In the genomic region with DNA sequence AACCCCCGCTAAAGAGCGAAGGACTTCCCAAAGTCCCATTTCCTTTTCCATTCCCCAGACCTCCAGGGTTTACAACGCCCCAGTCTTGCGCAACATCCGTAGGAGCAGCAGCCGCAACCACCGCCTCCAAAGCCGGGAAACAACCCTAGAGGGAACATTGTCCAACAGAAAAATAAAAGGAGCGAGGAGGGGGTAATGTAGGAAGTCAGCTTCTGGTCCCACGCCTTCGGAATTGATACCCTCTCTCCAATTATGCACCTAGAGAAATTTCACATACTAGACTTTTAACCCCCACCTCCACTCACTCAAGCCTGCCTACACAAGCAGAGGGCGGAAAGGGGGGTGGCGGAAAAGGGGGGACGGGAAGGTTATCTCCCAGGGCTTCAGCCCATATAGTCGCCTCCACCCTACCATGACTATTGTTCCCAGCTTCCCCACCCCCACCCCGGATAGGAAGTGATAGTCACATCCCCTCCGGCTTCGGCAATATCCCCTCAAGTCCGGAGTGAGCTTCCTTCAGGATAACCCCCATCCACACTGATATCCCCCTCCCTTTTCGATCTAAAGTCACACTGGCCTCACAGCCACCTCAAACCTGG, we compare ENCODE assay signal across 8 mouse cellular contexts. TPM values are rescaled to one million over a fixed set of nuclear protein-coding genes. Genes with fewer than 3 reads are reported as not detected.
DNase-seq lines count a peak whose midpoint lies in the region; ATAC-seq and TF ChIP-seq lines count a peak whose summit lies in the region.

No protein-coding gene starts in this region.

- peak overlapping the region; percentile 97 to 99 for H3K27ac ChIP-seq in heart, embryonic 14.5 days (replicated peaks in 1 of 2; ENCODE audit: control insufficient read depth in 1 of 2, insufficient read depth in 1 of 2, low read depth in 2 of 2, low read length in 2 of 2)
- H3K27ac ChIP-seq in kidney, postnatal 0 days: peak overlapping the region; percentile 99
- H3K27ac ChIP-seq in liver, embryonic 14.5 days: peak overlapping the region; percentile 88
- peak overlapping the region; percentile 100 for H3K27ac ChIP-seq in neural tube, embryonic 11.5 days (ENCODE audit: low read depth, low read length)
- H3K27ac ChIP-seq in testis, adult 2 months (ENCODE audit: control insufficient read depth, insufficient read depth, low read depth, low read length): peak overlapping the region; percentile 81

- H3K4me2 ChIP-seq in heart, embryonic 14.5 days (ENCODE audit: low read length): peak overlapping the region; percentile 73
- H3K4me2 ChIP-seq in kidney, postnatal 0 days (ENCODE audit: low read length): peak overlapping the region; percentile 72
- H3K4me2 ChIP-seq in liver, embryonic 14.5 days (ENCODE audit: low read depth): peak overlapping the region; percentile 85
- peak overlapping the region; percentile 38 for H3K4me2 ChIP-seq in neural tube, embryonic 11.5 days (ENCODE audit: low read depth)

- TF ChIP-seq POLR2A in testis, adult 2 months (IDR thresholded peaks at IDR 0.05; ENCODE audit: control insufficient read depth, low read depth, low read length): no peak

- WGBS in heart, embryonic 14.5 days: 1% methylated on average over 20 of the region's 20 CpGs
- WGBS in kidney, postnatal 0 days: under 1% methylated on average over 20 of the region's 20 CpGs
- under 1% methylated on average over 20 of the region's 20 CpGs for WGBS in liver, embryonic 14.5 days (ENCODE audit: insufficient replicate concordance)
- WGBS in neural tube, embryonic 11.5 days: under 1% methylated on average over 20 of the region's 20 CpGs

- H3K36me3 ChIP-seq in E14TG2a.4 (ENCODE audit: insufficient read depth, low read length): no peaks in the 10 kb centered on the region
- no peaks in the 10 kb centered on the region for H3K36me3 ChIP-seq in heart, embryonic 14.5 days (ENCODE audit: control insufficient read depth, insufficient read depth, low read length)
- no peaks in the 10 kb centered on the region for H3K36me3 ChIP-seq in kidney, postnatal 0 days (ENCODE audit: insufficient read depth, low read length)
- no peaks in the 10 kb centered on the region for H3K36me3 ChIP-seq in liver, embryonic 14.5 days (replicated peaks; ENCODE audit: control insufficient read depth, insufficient read depth, low read depth)
- no peaks in the 10 kb centered on the region for H3K36me3 ChIP-seq in neural tube, embryonic 11.5 days (ENCODE audit: control insufficient read depth, insufficient read depth, low read length)
- no peaks in the 10 kb centered on the region for H3K36me3 ChIP-seq in testis, adult 2 months (ENCODE audit: control insufficient read depth, insufficient read depth, low read length)

- no peak for TF ChIP-seq EP300 in liver, embryonic 14.5 days (IDR thresholded peaks at IDR 0.05; ENCODE audit: low read depth)

- no peak for TF ChIP-seq CTCF in E14TG2a.4 (conservative IDR thresholded peaks at IDR 0.05; ENCODE audit: low read length)
- no peak for TF ChIP-seq CTCF in kidney, postnatal 0 days (IDR thresholded peaks at IDR 0.05; ENCODE audit: low read depth)
- no peak for TF ChIP-seq CTCF in liver, embryonic 14.5 days (IDR thresholded peaks at IDR 0.05; ENCODE audit: low read depth)
- no peak for TF ChIP-seq CTCF in testis, adult 2 months (IDR thresholded peaks at IDR 0.05; ENCODE audit: control insufficient read depth, insufficient read depth, insufficient replicate concordance, low read depth, low read length)

- H3K9me3 ChIP-seq in E14TG2a.4 (ENCODE audit: low read length): no peaks in the 10 kb centered on the region
- H3K9me3 ChIP-seq in heart, embryonic 14.5 days (ENCODE audit: control insufficient read depth, low read length): no peaks in the 10 kb centered on the region
- no peaks in the 10 kb centered on the region for H3K9me3 ChIP-seq in kidney, postnatal 0 days (replicated peaks; ENCODE audit: low read length)
- H3K9me3 ChIP-seq in liver, embryonic 14.5 days (ENCODE audit: control insufficient read depth, low read length): no peaks in the 10 kb centered on the region
- H3K9me3 ChIP-seq in neural tube, embryonic 11.5 days (ENCODE audit: control insufficient read depth, low read length): no peaks in the 10 kb centered on the region

- peaks cover 38% of the 10 kb centered on the region for H3K4me1 ChIP-seq in E14TG2a.4 (replicated peaks; ENCODE audit: low read depth, low read length)
- H3K4me1 ChIP-seq in heart, embryonic 14.5 days (ENCODE audit: control insufficient read depth in 2 of 2, insufficient read depth in 2 of 2, low read length in 2 of 2): peaks cover 2 to 23% of the 10 kb centered on the region in 2 experiments
- no peaks in the 10 kb centered on the region for H3K4me1 ChIP-seq in kidney, postnatal 0 days (replicated peaks; ENCODE audit: insufficient read depth, low read length)
- peaks cover 31% of the 10 kb centered on the region in 2 experiments for H3K4me1 ChIP-seq in liver, embryonic 14.5 days (replicated peaks; ENCODE audit: control insufficient read depth in 2 of 2, insufficient read depth in 2 of 2, low read length in 1 of 2)
- peaks cover 5% of the 10 kb centered on the region; the same call in 1 of the 2 replicates for H3K4me1 ChIP-seq in neural tube, embryonic 11.5 days (ENCODE audit: control insufficient read depth, insufficient read depth, low read length)
- peaks cover 8% of the 10 kb centered on the region for H3K4me1 ChIP-seq in testis, adult 2 months (ENCODE audit: control insufficient read depth, insufficient read depth, low read length)

- H3K9ac ChIP-seq in heart, embryonic 14.5 days (ENCODE audit: low read length): peak overlapping the region; percentile 99
- peak overlapping the region; percentile 97 for H3K9ac ChIP-seq in kidney, postnatal 0 days (ENCODE audit: low read depth, low read length)
- H3K9ac ChIP-seq in liver, embryonic 14.5 days (replicated peaks): peak overlapping the region; percentile 99
- peak overlapping the region; percentile 98 for H3K9ac ChIP-seq in neural tube, embryonic 11.5 days (ENCODE audit: low read length)

- peak overlapping the region; percentile 93 for H3K4me3 ChIP-seq in E14TG2a.4 (replicated peaks; ENCODE audit: low read length)
- peak overlapping the region; percentile 96 to 98 for H3K4me3 ChIP-seq in heart, embryonic 14.5 days (ENCODE audit: control insufficient read depth in 1 of 2, insufficient read depth in 1 of 2, low read depth in 1 of 2, low read length in 2 of 2)
- H3K4me3 ChIP-seq in kidney, postnatal 0 days (replicated peaks; ENCODE audit: low read depth, low read length): peak overlapping the region; percentile 96
- peak overlapping the region; percentile 97 to 100 for H3K4me3 ChIP-seq in liver, embryonic 14.5 days (ENCODE audit: insufficient read depth in 1 of 2, low read depth in 2 of 2, low read length in 2 of 2)
- H3K4me3 ChIP-seq in neural tube, embryonic 11.5 days (ENCODE audit: low read depth, low read length): peak overlapping the region; percentile 93
- H3K4me3 ChIP-seq in testis, adult 2 months (ENCODE audit: control insufficient read depth, low read depth, low read length): peak overlapping the region; percentile 89

- DNase-seq in c-Kit-negative CD71-positive TER-119-positive erythroid progenitor cells, embryonic 14.5 days (ENCODE audit: low read depth, low spot score): peak; percentile 37
- peak; percentile 47 for DNase-seq in fat pad, adult 2 months (ENCODE audit: extremely low read depth, low read depth, low spot score)
- DNase-seq in kidney, postnatal 0 days (ENCODE audit: low spot score): peak; percentile 92
- DNase-seq in liver, embryonic 14.5 days (ENCODE audit: low read depth in 3 of 3, low spot score in 3 of 3): peak in 2 of 3 experiments; percentile 50 to 51
- peak; percentile 76 for DNase-seq in neural tube, embryonic 11.5 days (ENCODE audit: low spot score)

- peak; percentile 42 for ATAC-seq in heart, embryonic 14.5 days (ENCODE audit: insufficient number of reproducible peaks, insufficient read depth, low FRiP score, low read depth)
- ATAC-seq in kidney, postnatal 0 days (replicated peaks; ENCODE audit: low FRiP score, low read depth): peak; percentile 4; the same call in 1 of the 2 replicates
- peak; percentile 11; the same call in 1 of the 2 replicates for ATAC-seq in liver, embryonic 14.5 days (ENCODE audit: insufficient read depth)
- ATAC-seq in neural tube, embryonic 11.5 days (ENCODE audit: insufficient read depth, low FRiP score, low TSS enrichment): peak; percentile 14

- H3K27me3 ChIP-seq in E14TG2a.4 (ENCODE audit: insufficient read depth, low read length): no peaks in the 10 kb centered on the region
- no peaks in the 10 kb centered on the region for H3K27me3 ChIP-seq in heart, embryonic 14.5 days (ENCODE audit: control insufficient read depth, insufficient read depth, low read length)
- H3K27me3 ChIP-seq in kidney, postnatal 0 days (ENCODE audit: insufficient read depth, low read length): no peaks in the 10 kb centered on the region
- no peaks in the 10 kb centered on the region for H3K27me3 ChIP-seq in liver, embryonic 14.5 days (ENCODE audit: control insufficient read depth, insufficient read depth, low read length)
- H3K27me3 ChIP-seq in neural tube, embryonic 11.5 days (ENCODE audit: control insufficient read depth, insufficient read depth, low read length): no peaks in the 10 kb centered on the region
- no peaks in the 10 kb centered on the region for H3K27me3 ChIP-seq in testis, adult 2 months (ENCODE audit: control insufficient read depth, insufficient read depth, low read length)

RNA-seq across cellular contexts. Expression of a gene that starts 1.1 kb away (rescaled TPM):
- polyA plus RNA-seq in heart, embryonic 14.5 days (2014; fragmentation: Nextera tagmentation; extraction: Ambion mirVana): 20.0 and 22.5 TPM in 2 replicates
- 21.3 and 23.3 TPM in 2 replicates for polyA plus RNA-seq in kidney, postnatal 0 days (2015; fragmentation: Nextera tagmentation; extraction: Ambion mirVana)
- 12.5 and 18.6 TPM in 2 replicates for polyA plus RNA-seq in liver, embryonic 14.5 days (2012; rRNA removed)
- polyA plus RNA-seq in liver, embryonic 14.5 days (2014; fragmentation: Nextera tagmentation; extraction: Ambion mirVana): 14.4 and 15.0 TPM in 2 replicates
- polyA plus RNA-seq in neural tube, embryonic 11.5 days (2014; fragmentation: Nextera tagmentation; extraction: Ambion mirVana): 23.6 and 25.9 TPM in 2 replicates
- polyA plus RNA-seq in testis, adult 2 months (2012; rRNA removed): 12.5 and 16.2 TPM in 2 replicates

Comparison
In these comparisons a context has a peak if more than half of its experiments do, and no peak if none do; other contexts are left out.
1. Peak in every context shown above with its lines: DNase-seq, ATAC-seq, H3K4me3 ChIP-seq and H3K27ac ChIP-seq.
2. DNase-seq: peak in every context shown above with its lines; median percentile 92 in kidney, postnatal 0 days; 76 in neural tube, embryonic 11.5 days; 50 in liver, embryonic 14.5 days; 47 in fat pad, adult 2 months; 37 in c-Kit-negative CD71-positive TER-119-positive erythroid progenitor cells, embryonic 14.5 days.